Mouse (Mus musculus) heart, postnatal 0 days (tissue): Measurements from ENCODE around the gene Ppp1r14a.

ENCODE experiments used
- CTCF ChIP-seq: IDR thresholded peaks from 2 replicates; pipeline ENCODE4 v1.5.1; 2016; ENCODE audit warnings: antibody characterized with exemption, control low read depth, low read depth
- EP300 ChIP-seq: IDR thresholded peaks from 2 replicates; pipeline ENCODE4 v1.6.1; 2016; ENCODE audit warnings: antibody characterized with exemption, low read depth

DNA sequence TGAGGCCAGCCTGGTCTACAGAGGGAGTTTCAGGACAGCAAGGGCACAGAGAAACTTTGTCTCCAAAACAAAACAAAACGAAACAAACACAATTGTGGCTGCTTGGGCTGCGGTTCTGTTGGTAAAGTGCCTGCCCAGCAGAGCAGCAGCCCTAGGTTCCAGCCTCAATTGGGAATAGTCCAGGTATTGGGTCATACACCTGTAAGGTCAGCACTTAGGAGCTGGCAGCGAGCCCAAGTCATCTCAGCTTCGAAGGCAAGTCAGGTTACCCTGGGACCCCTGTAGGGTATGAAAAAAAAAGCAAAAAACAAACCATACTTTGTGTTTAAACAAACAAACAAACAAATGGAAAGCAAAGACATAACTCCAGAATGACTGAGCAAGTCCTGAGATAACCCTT, 33.2 kb upstream of the Ppp1r14a start:
- TF ChIP-seq EP300 = no peak
- no peak for TF ChIP-seq CTCF
